Mouse (Mus musculus): ENCODE measurements around the gene Klhl3.

DNA sequence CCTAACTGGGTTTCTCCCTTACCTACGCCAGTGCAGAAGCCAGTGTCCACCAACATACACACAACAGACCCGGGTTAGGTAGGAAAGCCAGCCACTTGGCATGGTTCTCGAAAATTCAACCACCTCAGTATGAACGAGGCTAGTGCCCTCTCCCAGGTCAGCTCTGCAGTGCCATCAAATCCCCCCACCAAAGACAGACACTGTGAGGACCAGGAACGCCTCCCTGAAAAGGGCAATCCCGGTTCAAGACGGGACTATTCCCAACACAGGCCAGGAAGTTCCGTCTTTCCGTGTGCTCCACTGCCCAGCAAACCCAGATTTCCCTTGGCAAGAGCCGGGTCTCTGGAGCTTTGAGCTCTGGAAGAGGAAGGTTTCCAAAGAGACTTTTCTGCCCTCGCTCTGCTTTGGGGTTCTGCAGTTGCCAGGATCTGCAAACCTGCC, 771 bp downstream of the Klhl3 start:
- TF ChIP-seq CTCF (IDR thresholded peaks at IDR 0.05), result no peak
- no peak for TF ChIP-seq POLR2A (IDR thresholded peaks at IDR 0.05; ENCODE audit: insufficient read depth, low read depth, low read length)
- no peak for TF ChIP-seq EP300 (IDR thresholded peaks at IDR 0.05; ENCODE audit: insufficient read depth, low read depth, low read length)

Measured in heart, adult 2 months (tissue).